Mouse (Mus musculus) C2C12 (cell line): ENCODE data around the gene Map7. TPM values are rescaled to one million over a fixed set of nuclear protein-coding genes. Genes with fewer than 3 reads are reported as not detected.

ENCODE experiments used
- H3K27me3 ChIP-seq: one replicate; pipeline ENCODE4 v1.6.1; 2011; ENCODE audit not compliant: control insufficient read depth, insufficient read depth, insufficient read length
- H3K36me3 ChIP-seq: one replicate; pipeline ENCODE4 v1.6.1; 2011; ENCODE audit not compliant: control insufficient read depth, insufficient read depth
- H3K4me3 ChIP-seq: one replicate; pipeline ENCODE4 v1.5.1; 2011; ENCODE audit warnings: mild to moderate bottlenecking, control low read depth; ENCODE audit not compliant: poor library complexity, insufficient read depth, severe bottlenecking
- H3K79me2 ChIP-seq: one replicate; pipeline ENCODE4 v1.6.1; 2011; ENCODE audit not compliant: control insufficient read depth, insufficient read depth
- H3K79me3 ChIP-seq: one replicate; pipeline ENCODE4 v1.6.1; 2011; ENCODE audit warnings: low read depth, control low read depth
- H3ac ChIP-seq: one replicate; pipeline ENCODE3; 2011; ENCODE audit warnings: low read depth; ENCODE audit not compliant: control insufficient read depth, insufficient read length
- CEBPB ChIP-seq: IDR thresholded peaks from one replicate; pipeline ENCODE4 v1.6.1; 2011; ENCODE audit warnings: low read depth, mild to moderate bottlenecking, control low read depth, moderate library complexity
- CTCF ChIP-seq: IDR thresholded peaks from one replicate; pipeline ENCODE4 v1.5.1; 2011; ENCODE audit not compliant: control insufficient read depth, insufficient read depth, insufficient read length
- FOSL1 ChIP-seq: IDR thresholded peaks from one replicate; pipeline ENCODE4 v1.8.0; 2011; ENCODE audit warnings: mild to moderate bottlenecking, low read length; ENCODE audit not compliant: poor library complexity, insufficient read depth, severe bottlenecking
- MAX ChIP-seq: IDR thresholded peaks from one replicate; pipeline ENCODE4 v1.6.1; 2011; ENCODE audit warnings: mild to moderate bottlenecking, control low read depth
- MYOD1 ChIP-seq: IDR thresholded peaks from one replicate; pipeline ENCODE4 v1.6.1; 2011; ENCODE audit warnings: low read depth; ENCODE audit not compliant: control insufficient read depth, insufficient read length
- MYOG ChIP-seq: IDR thresholded peaks from one replicate; pipeline ENCODE4 v1.6.1; 2011; ENCODE audit not compliant: control insufficient read depth, insufficient read length; ENCODE audit errors: extremely low read depth
- USF1 ChIP-seq: IDR thresholded peaks from one replicate; pipeline ENCODE4 v1.6.1; 2011; ENCODE audit warnings: low read depth, mild to moderate bottlenecking, control low read depth, moderate library complexity
- polyA plus RNA-seq: library from polyadenylated mRNA; unstranded; fragments of >200 nt; fragmentation: generic; extraction: Trizol; gene quantifications from one replicate; pipeline ENCODE4 v1.2.1, GENCODE M21; 2012; ENCODE audit warnings: missing spikeins

Map7 gene
- polyA plus RNA-seq, 1 experiment, result 0.12 TPM

GRCm38 (mm10) chr10:20158756-20159155 lies 10.5 kb downstream of the Map7 start:
- Histone ChIP-seq H3K4me3 (no peak overlapping the region), H3K36me3 (no peaks in the 10 kb centered on the region), H3ac (no peak overlapping the region), H3K27me3 (peaks cover 8% of the 10 kb centered on the region), H3K79me3 (no peaks in the 10 kb centered on the region), H3K79me2 (no peaks in the 10 kb centered on the region)
- no peak for TF ChIP-seq MYOG
- TF ChIP-seq MAX, result no peak
- TF ChIP-seq FOSL1, result no peak
- TF ChIP-seq CTCF, result no peak
- TF ChIP-seq USF1, result no peak

GRCm38 (mm10) chr10:20159308-20159707 lies 11.0 kb downstream of the Map7 start:
- Histone ChIP-seq H3K79me2 (no peaks in the 10 kb centered on the region), H3K79me3 (no peaks in the 10 kb centered on the region), H3ac (no peak overlapping the region), H3K36me3 (no peaks in the 10 kb centered on the region), H3K4me3 (no peak overlapping the region), H3K27me3 (peaks cover 8% of the 10 kb centered on the region)
- no peak for TF ChIP-seq USF1

- no peaks in the 10 kb centered on the region for H3K79me2 ChIP-seq
- no peaks in the 10 kb centered on the region for H3K36me3 ChIP-seq
- TF ChIP-seq USF1 (no peak), MAX (no peak), MYOD1 (no peak), CTCF (no peak), MYOG (no peak), FOSL1 (no peak), CEBPB (no peak)
- H3K79me3 ChIP-seq, result no peaks in the 10 kb centered on the region
- peaks cover 8% of the 10 kb centered on the region for H3K27me3 ChIP-seq
- H3ac ChIP-seq, result no peak overlapping the region
- H3K4me3 ChIP-seq, result no peak overlapping the region
Measured at GRCm38 (mm10) chr10:20160914-20161313, 12.6 kb downstream of the Map7 start.

GRCm38 (mm10) chr10:20164810-20165209 lies 16.5 kb downstream of the Map7 start:
- H3K27me3 ChIP-seq, result no peaks in the 10 kb centered on the region
- TF ChIP-seq CEBPB, result no peak
- TF ChIP-seq CTCF, result no peak
- no peak for TF ChIP-seq FOSL1
- TF ChIP-seq MYOD1, result no peak
- no peak for TF ChIP-seq MYOG
- TF ChIP-seq USF1, result no peak
- no peak for TF ChIP-seq MAX
- H3ac ChIP-seq, result no peak overlapping the region
- no peak overlapping the region for H3K4me3 ChIP-seq
- H3K79me3 ChIP-seq, result no peaks in the 10 kb centered on the region
- no peaks in the 10 kb centered on the region for H3K36me3 ChIP-seq
- H3K79me2 ChIP-seq, result no peaks in the 10 kb centered on the region

GRCm38 (mm10) chr10:20166797-20167196 lies 18.5 kb downstream of the Map7 start:
- no peaks in the 10 kb centered on the region for H3K36me3 ChIP-seq
- peaks cover 12% of the 10 kb centered on the region for H3K27me3 ChIP-seq
- H3ac ChIP-seq, result no peak overlapping the region
- no peaks in the 10 kb centered on the region for H3K79me3 ChIP-seq
- TF ChIP-seq MYOG (no peak), MYOD1 (no peak), CTCF (no peak), USF1 (no peak), FOSL1 (no peak), CEBPB (no peak), MAX (no peak)
- H3K79me2 ChIP-seq, result no peaks in the 10 kb centered on the region
- H3K4me3 ChIP-seq, result no peak overlapping the region

- TF ChIP-seq CEBPB (peak; percentile 10), FOSL1 (no peak), CTCF (no peak)
- H3K79me2 ChIP-seq, result no peaks in the 10 kb centered on the region
- peaks cover 14% of the 10 kb centered on the region for H3K27me3 ChIP-seq
- no peaks in the 10 kb centered on the region for H3K36me3 ChIP-seq
- no peak overlapping the region for H3ac ChIP-seq
- H3K4me3 ChIP-seq, result no peak overlapping the region
- no peaks in the 10 kb centered on the region for H3K79me3 ChIP-seq
Measured at GRCm38 (mm10) chr10:20167467-20167866, 19.2 kb downstream of the Map7 start.

GRCm38 (mm10) chr10:20169182-20169674 lies 21.0 kb downstream of the Map7 start:
- Histone ChIP-seq H3K27me3 (peaks cover 18% of the 10 kb centered on the region), H3K36me3 (no peaks in the 10 kb centered on the region), H3K79me2 (no peaks in the 10 kb centered on the region), H3K79me3 (no peaks in the 10 kb centered on the region), H3ac (no peak overlapping the region), H3K4me3 (no peak overlapping the region)
- TF ChIP-seq MYOD1, result no peak
- no peak for TF ChIP-seq FOSL1
- no peak for TF ChIP-seq CEBPB
- TF ChIP-seq MYOG, result no peak
- TF ChIP-seq USF1, result no peak
- no peak for TF ChIP-seq CTCF
- TF ChIP-seq MAX, result no peak
